Mouse (Mus musculus): ENCODE data around the gene Osbpl6.

- TF ChIP-seq CTCF (IDR thresholded peaks at IDR 0.05; ENCODE audit: insufficient read depth, low read length) (no peak), POLR2A (IDR thresholded peaks at IDR 0.05; ENCODE audit: borderline replicate concordance, extremely low read depth, low read depth, low read length) (no peak)
Observed at GRCm38 (mm10) chr2:76534932-76535331, 128.6 kb downstream of the Osbpl6 start.
